Mouse (Mus musculus) midbrain, embryonic 11.5 days (tissue): ENCODE results near the gene Abcc2. TPM values are rescaled to one million over a fixed set of nuclear protein-coding genes. Genes with fewer than 3 reads are reported as not detected.

ENCODE experiments used
- ATAC-seq: fragments of 200-750 bp; cut with Nextera tagmentation; 2 replicates; pipeline ENCODE4 v1.8.0; 2017; ENCODE audit warnings: moderate TSS enrichment, moderate library complexity; ENCODE audit not compliant: low FRiP score
- DNase-seq: peaks from one replicate; pipeline ENCODE4 v3.0.0; 2015; ENCODE audit warnings: low spot score; ENCODE audit errors: missing footprints
- H3K27ac ChIP-seq: fragments of 300-500 bp; sonication (generic); 2 replicates; pipeline ENCODE4 v1.5.1; 2014; ENCODE audit warnings: low read depth, low read length
- H3K27me3 ChIP-seq: fragments of 300-500 bp; sonication (generic); 2 replicates; pipeline ENCODE4 v1.6.1; 2014; ENCODE audit warnings: mild to moderate bottlenecking, low read length, moderate library complexity, mixed read lengths; ENCODE audit not compliant: control insufficient read depth, insufficient read depth
- H3K36me3 ChIP-seq: fragments of 300-500 bp; sonication (generic); 2 replicates; pipeline ENCODE4 v1.6.1; 2014; ENCODE audit warnings: mild to moderate bottlenecking, low read length, moderate library complexity, mixed read lengths; ENCODE audit not compliant: control insufficient read depth, insufficient read depth
- H3K4me1 ChIP-seq: fragments of 300-500 bp; sonication (generic); 2 replicates; pipeline ENCODE4 v1.6.1; 2014; ENCODE audit warnings: low read length; ENCODE audit not compliant: control insufficient read depth, insufficient read depth
- H3K4me2 ChIP-seq: fragments of 300-500 bp; sonication (generic); 2 replicates; pipeline ENCODE4 v1.6.1; 2014; ENCODE audit warnings: mild to moderate bottlenecking, moderate library complexity
- H3K4me3 ChIP-seq: fragments of 300-500 bp; sonication (generic); 2 replicates; pipeline ENCODE4 v1.5.1; 2014; ENCODE audit warnings: low read depth, low read length
- H3K9ac ChIP-seq: fragments of 300-500 bp; sonication (generic); 2 replicates; pipeline ENCODE4 v1.6.1; 2014; ENCODE audit warnings: low read length
- H3K9me3 ChIP-seq: fragments of 300-500 bp; sonication (generic); 2 replicates; pipeline ENCODE4 v1.6.1; 2016; ENCODE audit warnings: low read length; ENCODE audit not compliant: control insufficient read depth
- WGBS: fragments of 180-500 bp; shearing (Covaris S2); extraction: QIAGEN DNeasy Blood & Tissue Kit; methylation state at CpG from one replicate; pipeline ENCODE4 v1.1.7; 2014; 5-methylcytosine and 5-hydroxymethylcytosine counted together
- polyA plus RNA-seq: library from polyadenylated mRNA; unstranded; fragments of >200 nt; fragmentation: Nextera tagmentation; extraction: Ambion mirVana; gene quantifications from 2 replicates; pipeline ENCODE4 v1.2.1, GENCODE M21; 2014

The Abcc2 gene
- polyA plus RNA-seq, 1 experiment from 2014 or later = not detected

DNA sequence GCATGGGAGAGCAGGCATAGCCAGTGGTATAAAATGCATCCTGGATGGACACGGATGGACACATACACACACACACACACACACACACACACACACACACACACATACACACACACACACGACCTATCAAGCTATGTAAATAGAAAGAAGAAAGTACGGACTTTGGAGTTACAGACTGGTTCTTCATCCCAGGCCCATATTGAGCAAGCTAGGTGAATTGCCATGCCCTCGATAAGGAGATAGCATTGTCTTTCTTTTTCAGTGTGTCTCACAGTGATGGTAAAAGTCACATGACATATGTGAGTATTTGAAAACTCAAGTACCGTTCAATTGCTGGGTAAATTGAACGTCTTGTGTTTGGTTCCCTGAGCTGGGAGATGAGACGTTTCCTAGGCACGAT is 44.9 kb downstream of the Abcc2 start:
- 81% methylated on average over 8 of the region's 8 CpGs for WGBS
- H3K9me3 ChIP-seq = no peaks in the 10 kb centered on the region
- H3K36me3 ChIP-seq = no peaks in the 10 kb centered on the region
- no peaks in the 10 kb centered on the region for H3K27me3 ChIP-seq
- DNase-seq = no peak
- H3K9ac ChIP-seq = no peak overlapping the region
- no peak overlapping the region for H3K27ac ChIP-seq
- no peak overlapping the region for H3K4me2 ChIP-seq
- H3K4me1 ChIP-seq = no peaks in the 10 kb centered on the region
- no peak for ATAC-seq
- no peak overlapping the region for H3K4me3 ChIP-seq

DNA sequence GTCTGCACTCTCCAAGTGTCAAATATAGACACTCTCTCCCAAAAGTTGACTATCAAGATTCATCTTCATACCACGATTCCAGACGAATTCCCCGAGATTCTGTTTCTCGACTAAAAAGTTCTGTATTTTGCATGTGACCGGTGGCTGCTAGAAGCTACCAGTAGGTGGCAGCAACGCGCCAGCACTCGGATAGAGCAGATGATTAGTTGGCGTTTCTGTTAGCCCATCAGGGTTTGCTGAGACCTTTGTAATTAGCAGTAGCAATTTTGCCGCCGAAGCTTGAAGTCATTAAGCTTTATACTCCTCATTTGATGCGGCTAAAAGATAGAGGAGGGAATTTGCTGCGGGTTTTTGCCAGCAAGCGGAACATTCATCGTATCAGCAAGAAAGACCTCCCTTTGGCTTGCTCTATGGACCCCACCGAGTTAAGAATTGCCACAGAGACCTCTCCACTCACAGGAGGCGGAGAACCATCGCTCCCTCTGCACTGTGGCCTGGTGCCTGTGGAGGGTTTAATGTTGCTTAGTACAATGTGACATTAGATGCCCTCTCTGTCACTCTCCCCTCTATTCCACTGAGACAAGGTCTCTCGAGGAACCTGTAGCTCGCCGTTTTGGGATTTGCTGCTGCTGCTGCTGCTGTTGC is 50.6 kb downstream of the Abcc2 start:
- Histone ChIP-seq H3K4me2 (peak overlapping the region; percentile 22; the same call in 1 of the 2 replicates), H3K9me3 (no peaks in the 10 kb centered on the region), H3K9ac (no peak overlapping the region), H3K27ac (no peak overlapping the region), H3K4me1 (no peaks in the 10 kb centered on the region), H3K36me3 (no peaks in the 10 kb centered on the region), H3K27me3 (no peaks in the 10 kb centered on the region), H3K4me3 (no peak overlapping the region)
- 33% methylated on average over 21 of the region's 21 CpGs for WGBS
- peak; percentile 96 for DNase-seq
- ATAC-seq = no peak

DNA sequence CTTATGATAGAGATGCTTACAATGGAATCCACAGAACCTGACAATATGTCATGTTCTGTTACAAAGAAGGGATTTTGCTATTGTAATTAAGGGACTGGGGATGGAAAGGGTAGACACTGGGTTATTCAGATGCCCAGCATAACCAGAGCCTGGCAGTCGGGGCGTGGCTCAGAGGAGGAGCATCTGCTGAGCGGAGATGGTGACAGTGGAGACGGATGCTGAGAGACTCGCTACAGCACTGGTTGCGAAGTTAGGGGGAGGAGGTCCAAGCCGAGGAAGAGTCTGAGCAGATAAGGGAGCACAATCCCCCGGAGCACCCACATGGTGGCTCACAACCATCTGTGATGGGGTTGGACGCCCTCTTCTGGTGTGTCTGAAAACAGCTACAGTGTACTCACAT is 61.2 kb downstream of the Abcc2 start:
- H3K4me1 ChIP-seq = no peaks in the 10 kb centered on the region
- H3K27me3 ChIP-seq = no peaks in the 10 kb centered on the region
- H3K36me3 ChIP-seq = peaks cover 11% of the 10 kb centered on the region; the same call in 1 of the 2 replicates
- H3K9me3 ChIP-seq = no peaks in the 10 kb centered on the region
- DNase-seq (no peak), ATAC-seq (no peak)
- H3K4me3 ChIP-seq = no peak overlapping the region
- no peak overlapping the region for H3K4me2 ChIP-seq
- 90% methylated on average over 9 of the region's 9 CpGs for WGBS
- no peak overlapping the region for H3K27ac ChIP-seq
- H3K9ac ChIP-seq = no peak overlapping the region

DNA sequence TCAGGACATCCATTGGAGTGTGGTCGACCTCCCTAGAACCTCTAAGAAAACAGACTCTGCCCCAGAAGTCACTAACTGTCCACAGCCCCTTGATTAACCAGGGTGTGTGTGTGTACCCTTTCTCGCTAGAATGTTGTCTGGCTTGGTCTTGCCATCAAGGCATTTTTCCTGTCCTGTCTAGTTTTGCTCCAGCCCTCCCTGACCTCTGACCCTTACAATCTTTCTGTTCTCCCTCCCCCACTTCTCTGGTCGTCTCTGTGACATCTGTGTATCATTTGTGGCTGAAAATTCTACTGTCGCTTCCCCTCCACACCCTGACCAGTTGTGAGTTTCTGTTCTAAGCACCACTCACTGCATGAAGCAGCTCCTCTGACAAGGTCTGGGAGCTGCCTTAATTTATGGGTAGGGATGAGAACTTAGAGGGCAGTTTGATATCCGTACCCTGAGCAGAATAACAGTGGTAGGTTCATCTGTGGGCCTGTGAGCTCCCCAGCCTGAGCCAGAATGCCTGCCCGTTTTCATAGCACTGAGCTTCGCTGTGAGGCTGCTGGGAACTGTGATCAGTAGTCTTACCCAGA is 63.4 kb downstream of the Abcc2 start:
- H3K36me3 ChIP-seq = peaks cover 21% of the 10 kb centered on the region
- H3K27ac ChIP-seq = no peak overlapping the region
- ATAC-seq = no peak

DNA sequence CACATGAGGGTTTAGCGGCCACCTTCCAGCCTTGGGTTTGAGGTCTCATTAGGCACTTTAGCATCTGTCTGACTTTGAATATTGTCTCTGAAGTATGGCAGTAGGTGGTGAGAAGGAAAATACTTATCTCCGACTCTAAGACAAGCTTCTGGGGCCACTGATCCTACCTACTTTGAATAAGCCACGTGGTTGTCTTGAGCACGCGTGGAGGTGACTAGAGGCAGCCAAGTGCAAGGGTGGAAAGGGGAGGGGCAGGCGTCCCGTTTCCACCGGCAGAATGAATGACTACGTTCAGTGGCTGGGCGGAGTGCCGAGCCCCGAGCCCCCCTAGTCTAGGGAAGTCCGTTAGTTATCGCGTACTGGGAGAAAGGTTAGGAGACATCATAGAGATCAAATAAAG is 65.1 kb downstream of the Abcc2 start:
- no peaks in the 10 kb centered on the region for H3K9me3 ChIP-seq
- H3K27me3 ChIP-seq = no peaks in the 10 kb centered on the region
- WGBS = 90% methylated on average over 15 of the region's 15 CpGs
- no peak overlapping the region for H3K9ac ChIP-seq
- DNase-seq (no peak), ATAC-seq (no peak)
- peaks cover 28% of the 10 kb centered on the region for H3K36me3 ChIP-seq
- no peaks in the 10 kb centered on the region for H3K4me1 ChIP-seq
- no peak overlapping the region for H3K4me3 ChIP-seq
- H3K4me2 ChIP-seq = no peak overlapping the region
- no peak overlapping the region for H3K27ac ChIP-seq

More for the DNA sequence above, 63.4 kb downstream of the Abcc2 start:
- Histone ChIP-seq H3K27me3 (no peaks in the 10 kb centered on the region), H3K9ac (no peak overlapping the region), H3K4me3 (no peak overlapping the region), H3K9me3 (no peaks in the 10 kb centered on the region), H3K4me1 (no peaks in the 10 kb centered on the region), H3K4me2 (no peak overlapping the region)
- WGBS = 65% methylated on average over 7 of the region's 7 CpGs
- DNase-seq = no peak

GRCm38 (mm10) chr19:43847966-43848365 is 66.0 kb downstream of the Abcc2 start:
- H3K36me3 ChIP-seq = peaks cover 28% of the 10 kb centered on the region

GRCm38 (mm10) chr19:43850026-43850425 is 68.0 kb downstream of the Abcc2 start:
- Histone ChIP-seq H3K27ac (no peak overlapping the region), H3K36me3 (peaks cover 45% of the 10 kb centered on the region), H3K4me1 (no peaks in the 10 kb centered on the region), H3K9ac (no peak overlapping the region), H3K9me3 (no peaks in the 10 kb centered on the region), H3K27me3 (no peaks in the 10 kb centered on the region), H3K4me3 (no peak overlapping the region), H3K4me2 (no peak overlapping the region)
- WGBS = 91% methylated on average over 11 of the region's 11 CpGs
- DNase-seq (no peak), ATAC-seq (no peak)

More at GRCm38 (mm10) chr19:43847966-43848365, 66.0 kb downstream of the Abcc2 start:
- Histone ChIP-seq H3K4me3 (no peak overlapping the region), H3K4me1 (no peaks in the 10 kb centered on the region), H3K27me3 (no peaks in the 10 kb centered on the region), H3K9me3 (no peaks in the 10 kb centered on the region), H3K27ac (no peak overlapping the region), H3K4me2 (no peak overlapping the region), H3K9ac (no peak overlapping the region)
- no peak for ATAC-seq
- 94% methylated on average over 15 of the region's 15 CpGs for WGBS
- no peak for DNase-seq

GRCm38 (mm10) chr19:43851996-43852630 is 70.1 kb downstream of the Abcc2 start:
- Histone ChIP-seq H3K4me1 (no peaks in the 10 kb centered on the region), H3K9me3 (no peaks in the 10 kb centered on the region), H3K4me2 (no peak overlapping the region), H3K27ac (no peak overlapping the region), H3K27me3 (no peaks in the 10 kb centered on the region), H3K36me3 (peaks cover 48% of the 10 kb centered on the region), H3K4me3 (no peak overlapping the region), H3K9ac (no peak overlapping the region)
- no peak for DNase-seq
- ATAC-seq = no peak
- 87% methylated on average over 21 of the region's 21 CpGs for WGBS

DNA sequence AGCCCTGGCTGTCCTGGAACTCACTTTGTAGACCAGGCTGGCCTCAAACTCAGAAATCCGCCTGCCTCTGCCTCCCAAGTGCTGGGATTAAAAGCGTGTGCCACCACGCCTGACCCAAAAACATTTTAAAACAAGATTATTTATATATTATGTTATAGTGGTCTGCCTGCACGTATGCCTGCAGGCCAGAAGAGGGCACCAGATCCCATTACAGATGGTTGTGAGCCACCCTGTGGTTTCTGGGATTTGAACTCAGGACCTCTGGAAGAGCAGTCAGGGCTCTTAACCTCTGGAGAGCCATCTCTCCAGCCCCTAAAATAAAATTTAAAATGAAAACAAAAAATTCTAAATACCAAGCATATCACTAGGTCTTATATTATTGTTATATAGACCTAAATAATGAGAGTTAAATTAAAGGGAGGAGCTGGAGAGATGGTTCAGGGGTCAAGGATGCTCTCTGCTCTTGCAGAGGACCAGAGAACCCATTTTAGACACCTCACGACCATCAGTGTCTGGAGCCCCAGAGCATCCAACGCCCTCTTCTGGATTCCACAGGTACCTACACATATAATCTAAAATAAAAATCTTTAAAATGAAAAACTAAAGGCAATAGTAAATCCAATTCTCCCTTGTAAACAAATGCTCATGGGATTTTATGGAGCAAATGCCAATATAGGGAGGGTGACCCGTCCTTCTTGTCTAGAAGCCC is 71.0 kb downstream of the Abcc2 start:
- Histone ChIP-seq H3K9ac (no peak overlapping the region), H3K27ac (no peak overlapping the region), H3K27me3 (no peaks in the 10 kb centered on the region), H3K36me3 (peaks cover 43% of the 10 kb centered on the region), H3K4me2 (no peak overlapping the region), H3K9me3 (no peaks in the 10 kb centered on the region), H3K4me1 (no peaks in the 10 kb centered on the region), H3K4me3 (no peak overlapping the region)
- WGBS = 83% methylated on average over 7 of the region's 7 CpGs
- DNase-seq = no peak
- no peak for ATAC-seq
